Mouse (Mus musculus): ENCODE results near the gene Nap1l4. TPM values are rescaled to one million over a fixed set of nuclear protein-coding genes. Genes with fewer than 3 reads are reported as not detected.

The Nap1l4 gene
- 135 TPM for polyA plus RNA-seq (2014; fragmentation: Illumina TruSeq; extraction: RNeasy Lipid Tissue Mini Kit (QIAGEN cat#74804))

DNA sequence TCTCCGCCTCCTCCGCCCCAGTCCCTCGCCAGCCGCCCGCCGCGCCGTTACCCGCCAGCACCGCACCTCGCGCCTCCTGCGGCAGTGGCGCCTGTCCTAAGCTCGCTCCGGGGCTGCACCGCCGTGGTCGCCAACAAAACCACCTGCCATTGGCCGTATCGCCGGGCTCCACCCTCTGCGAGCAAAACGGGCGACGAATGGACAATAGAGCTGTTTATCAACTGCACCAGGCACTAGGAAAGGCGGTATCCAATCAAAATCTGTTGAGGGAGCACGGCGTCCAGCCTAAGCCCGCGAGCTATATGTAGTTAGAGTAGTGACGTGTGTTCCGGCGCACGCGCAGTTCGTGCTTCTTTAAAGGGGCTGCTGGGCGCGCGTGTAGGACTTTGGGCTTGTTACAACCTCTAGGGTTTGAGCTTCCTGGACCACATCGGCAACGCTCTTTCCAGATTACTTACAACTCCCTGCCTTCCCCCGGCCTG, at the start of gene Nap1l4:
Gene Nap1l4, minus strand, starts transcription at position 131 of the 482 bp plus-strand sequence.

DNA sequence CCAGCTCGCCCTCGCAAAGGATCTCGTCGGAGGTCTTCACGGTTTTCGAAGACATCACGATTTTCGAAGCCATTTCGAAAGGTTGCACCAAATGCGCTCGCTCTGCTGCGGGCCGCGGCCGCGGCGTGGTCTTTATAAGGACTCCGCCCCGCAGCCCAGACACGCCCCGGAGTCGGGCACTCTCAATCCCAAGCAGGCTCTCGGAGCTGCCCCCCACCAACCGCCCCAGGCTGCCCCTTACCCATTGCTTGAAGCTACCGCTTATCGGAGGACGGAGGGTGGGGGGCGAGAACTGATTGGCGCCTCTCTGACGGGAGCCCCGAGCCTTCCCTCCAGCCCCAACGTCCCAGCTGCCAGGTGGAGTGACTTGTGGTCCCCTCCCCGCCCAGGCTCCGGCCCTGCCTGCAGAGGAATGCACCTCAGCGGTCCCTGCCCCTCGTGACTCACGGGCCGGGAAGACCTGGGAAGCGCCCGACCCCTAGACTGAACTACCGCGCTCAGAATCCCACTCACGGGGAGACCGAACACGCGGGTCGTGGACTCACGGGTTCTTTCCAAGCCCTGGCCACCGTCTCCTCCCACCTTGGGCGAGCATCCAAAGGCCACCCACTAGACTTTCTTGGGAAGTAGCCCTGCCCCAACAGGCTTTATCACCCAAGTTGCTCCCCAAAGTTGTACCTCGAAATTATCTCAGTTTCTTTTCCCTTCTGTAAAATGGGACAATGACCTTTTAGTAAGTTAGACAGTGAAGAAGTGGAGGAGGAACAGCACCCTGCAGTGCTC, 46.3 kb downstream of the Nap1l4 start, which contains the start of gene Phlda2:
Gene Phlda2, minus strand, starts transcription at position 733 of the 783 bp plus-strand sequence.

DNA sequence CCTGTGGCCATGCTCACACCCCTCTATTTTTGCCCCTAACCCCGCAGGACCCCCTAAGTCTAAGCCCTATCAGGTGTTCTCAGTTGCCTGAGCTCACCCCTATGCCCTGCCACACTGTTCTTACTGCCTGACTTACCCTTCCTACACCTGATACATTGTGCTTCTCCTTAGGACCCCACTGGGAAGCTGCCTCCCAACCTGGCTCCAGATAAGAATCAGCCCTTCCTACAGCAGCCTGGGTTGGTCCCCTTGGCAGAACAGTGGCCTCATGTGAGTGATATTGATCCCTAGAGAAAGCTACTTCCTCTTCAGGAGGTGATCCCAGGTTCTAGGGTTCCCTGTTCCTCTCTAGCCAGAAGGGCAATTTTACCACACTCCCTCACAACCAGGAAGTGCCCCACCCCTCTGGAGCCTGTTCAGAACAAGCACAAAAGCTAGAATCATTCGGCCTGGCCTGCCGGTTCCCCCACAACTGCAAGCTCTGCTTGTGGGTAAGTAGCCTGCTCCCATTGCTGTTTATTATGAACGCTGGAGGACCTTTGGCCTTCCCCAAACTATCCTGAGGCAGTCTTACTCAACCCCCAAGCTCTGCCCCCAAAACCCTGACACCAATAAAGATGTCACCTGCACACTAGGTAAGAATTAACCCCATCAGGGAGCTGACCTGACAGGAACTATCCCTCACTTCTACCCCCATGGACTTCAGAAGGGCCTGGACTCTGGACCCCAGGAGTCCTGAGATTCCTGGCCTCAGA, 75.4 kb downstream of the Nap1l4 start, which contains the start of gene Slc22a18:
Gene Slc22a18, plus strand, starts transcription at position 390 of the 755 bp plus-strand sequence.

Other genes starting within 250 kb of the Nap1l4 start
- gene Cdkn1c, start 88.1 kb downstream of the Nap1l4 start, polyA plus RNA-seq (2014; fragmentation: Illumina TruSeq; extraction: RNeasy Lipid Tissue Mini Kit (QIAGEN cat#74804)) = 33.8 TPM
- not detected for gene Slc22a18, start 75.4 kb downstream of the Nap1l4 start, polyA plus RNA-seq (2014; fragmentation: Illumina TruSeq; extraction: RNeasy Lipid Tissue Mini Kit (QIAGEN cat#74804))
- gene Phlda2, start 46.0 kb downstream of the Nap1l4 start, polyA plus RNA-seq (2014; fragmentation: Illumina TruSeq; extraction: RNeasy Lipid Tissue Mini Kit (QIAGEN cat#74804)) = not detected
- 17.6 TPM for gene Cars, start 51.0 kb upstream of the Nap1l4 start, polyA plus RNA-seq (2014; fragmentation: Illumina TruSeq; extraction: RNeasy Lipid Tissue Mini Kit (QIAGEN cat#74804))
- gene Tnfrsf26, start 79.6 kb upstream of the Nap1l4 start, polyA plus RNA-seq (2014; fragmentation: Illumina TruSeq; extraction: RNeasy Lipid Tissue Mini Kit (QIAGEN cat#74804)) = 0.88 TPM
- 8.1 TPM for gene Tnfrsf22, start 100.6 kb upstream of the Nap1l4 start, polyA plus RNA-seq (2014; fragmentation: Illumina TruSeq; extraction: RNeasy Lipid Tissue Mini Kit (QIAGEN cat#74804))
- 2.8 TPM for gene Tnfrsf23, start 136.8 kb upstream of the Nap1l4 start, polyA plus RNA-seq (2014; fragmentation: Illumina TruSeq; extraction: RNeasy Lipid Tissue Mini Kit (QIAGEN cat#74804))
- 4.2 TPM for gene Osbpl5, start 207.9 kb upstream of the Nap1l4 start, polyA plus RNA-seq (2014; fragmentation: Illumina TruSeq; extraction: RNeasy Lipid Tissue Mini Kit (QIAGEN cat#74804))
- not detected for gene Mrgprg, start 217.9 kb upstream of the Nap1l4 start, polyA plus RNA-seq (2014; fragmentation: Illumina TruSeq; extraction: RNeasy Lipid Tissue Mini Kit (QIAGEN cat#74804))
- gene Mrgpre, start 235.4 kb upstream of the Nap1l4 start, polyA plus RNA-seq (2014; fragmentation: Illumina TruSeq; extraction: RNeasy Lipid Tissue Mini Kit (QIAGEN cat#74804)) = 0.26 TPM